Mouse (Mus musculus) small intestine, adult 2 months (tissue): Measurements from ENCODE around the gene Iba57. TPM values are rescaled to one million over a fixed set of nuclear protein-coding genes. Genes with fewer than 3 reads are reported as not detected.
A peak's percentile ranks its signal among the peaks of the same experiment; 100 is the strongest.

Experiments used
- H3K27ac ChIP-seq: fragments of 200-500 bp; 2 replicates; pipeline ENCODE4 v1.5.1; 2012; ENCODE audit warnings: low read depth, low read length, control low read depth, inconsistent platforms; ENCODE audit not compliant: insufficient read depth
- H3K27me3 ChIP-seq: fragments of 200-500 bp; 2 replicates; pipeline ENCODE4 v1.6.1; 2012; ENCODE audit warnings: mild to moderate bottlenecking, moderate library complexity, low read length, inconsistent platforms; ENCODE audit not compliant: control insufficient read depth, insufficient read depth
- H3K36me3 ChIP-seq: fragments of 200-500 bp; 2 replicates; pipeline ENCODE4 v1.6.1; 2012; ENCODE audit warnings: mild to moderate bottlenecking, low read length, control low read depth, inconsistent platforms; ENCODE audit not compliant: control insufficient read depth, insufficient read depth
- H3K4me1 ChIP-seq: fragments of 200-500 bp; 2 replicates; pipeline ENCODE4 v1.6.1; 2012; ENCODE audit warnings: low read length, inconsistent platforms, mixed read lengths; ENCODE audit not compliant: control insufficient read depth, insufficient read depth, insufficient read length
- H3K4me3 ChIP-seq: fragments of 200-500 bp; 2 replicates; pipeline ENCODE4 v1.5.1; 2012; ENCODE audit warnings: low read depth, mild to moderate bottlenecking, control low read depth, inconsistent platforms, low read length, moderate library complexity
- CTCF ChIP-seq: fragments of 200-500 bp; IDR thresholded peaks from 2 replicates; pipeline ENCODE4 v1.5.1; 2012; ENCODE audit warnings: low read depth, mild to moderate bottlenecking, control low read depth, inconsistent platforms, low read length, moderate library complexity, mixed read lengths; ENCODE audit not compliant: insufficient replicate concordance, insufficient read length; ENCODE audit errors: extremely low read depth
- POLR2A ChIP-seq: fragments of 200-500 bp; IDR thresholded peaks from 2 replicates; pipeline ENCODE4 v1.6.1; 2012; ENCODE audit warnings: low read depth, mild to moderate bottlenecking, control low read depth, inconsistent platforms, low read length, moderate library complexity
- WGBS: fragments of 180-500 bp; shearing (Covaris S2); methylation state at CpG from one replicate; pipeline ENCODE4 v1.1.7; 2018; 5-methylcytosine and 5-hydroxymethylcytosine counted together
- polyA plus RNA-seq: library from polyadenylated mRNA; depleted of rRNA; stranded (reverse); fragments of >200 nt; gene quantifications from 2 replicates; pipeline ENCODE4 v1.2.3, GENCODE M21; 2012

Gene Iba57
- polyA plus RNA-seq, 1 experiment, result 8.0 TPM

DNA sequence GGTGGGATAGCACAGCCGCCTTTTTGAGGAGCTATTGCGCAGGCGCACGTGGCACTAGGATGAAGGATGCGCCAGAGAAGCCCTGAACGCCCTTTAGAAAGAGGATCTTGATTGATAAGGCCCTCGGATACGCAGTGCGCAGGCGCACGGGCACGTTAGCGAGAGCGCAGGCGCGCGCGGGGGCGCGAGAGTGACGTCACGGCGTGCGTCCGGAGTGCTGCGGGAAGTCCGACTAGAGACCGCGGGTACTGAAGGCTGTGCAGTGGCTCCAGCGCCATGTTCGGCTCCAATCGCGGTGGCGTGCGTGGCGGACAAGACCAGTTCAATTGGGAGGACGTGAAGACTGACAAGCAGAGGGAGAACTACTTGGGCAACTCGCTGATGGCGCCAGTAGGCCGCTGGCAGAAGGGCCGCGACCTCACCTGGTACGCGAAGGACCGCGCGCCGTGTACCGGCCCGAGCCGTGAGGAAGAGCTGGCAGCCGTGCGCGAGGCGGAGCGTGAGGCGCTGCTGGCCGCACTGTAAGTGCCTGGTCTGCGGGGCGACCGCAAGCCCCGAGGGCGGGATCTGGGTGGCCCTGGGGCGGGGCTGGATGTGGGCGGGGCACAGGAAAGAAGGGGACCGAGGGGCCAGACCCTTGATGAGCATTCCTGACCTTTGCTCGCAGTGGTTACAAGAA is 44.8 kb upstream of the Iba57 start, which contains the start of gene 2310033P09Rik:
Gene 2310033P09Rik, plus strand, starts transcription at position 169 of the 679 bp plus-strand sequence.
- Histone ChIP-seq H3K36me3 (peaks cover 48% of the 10 kb centered on the region), H3K4me1 (peaks cover 10% of the 10 kb centered on the region), H3K27ac (peak within 1 kb of the TSS; percentile 97), H3K4me3 (peak within 1 kb of the TSS; percentile 89), H3K27me3 (no peaks in the 10 kb centered on the region)
- TF ChIP-seq POLR2A (peak; percentile 32; the same call in 1 of the 2 replicates), CTCF (no peak)
- under 1% methylated on average over 67 of the region's 67 CpGs for WGBS

DNA sequence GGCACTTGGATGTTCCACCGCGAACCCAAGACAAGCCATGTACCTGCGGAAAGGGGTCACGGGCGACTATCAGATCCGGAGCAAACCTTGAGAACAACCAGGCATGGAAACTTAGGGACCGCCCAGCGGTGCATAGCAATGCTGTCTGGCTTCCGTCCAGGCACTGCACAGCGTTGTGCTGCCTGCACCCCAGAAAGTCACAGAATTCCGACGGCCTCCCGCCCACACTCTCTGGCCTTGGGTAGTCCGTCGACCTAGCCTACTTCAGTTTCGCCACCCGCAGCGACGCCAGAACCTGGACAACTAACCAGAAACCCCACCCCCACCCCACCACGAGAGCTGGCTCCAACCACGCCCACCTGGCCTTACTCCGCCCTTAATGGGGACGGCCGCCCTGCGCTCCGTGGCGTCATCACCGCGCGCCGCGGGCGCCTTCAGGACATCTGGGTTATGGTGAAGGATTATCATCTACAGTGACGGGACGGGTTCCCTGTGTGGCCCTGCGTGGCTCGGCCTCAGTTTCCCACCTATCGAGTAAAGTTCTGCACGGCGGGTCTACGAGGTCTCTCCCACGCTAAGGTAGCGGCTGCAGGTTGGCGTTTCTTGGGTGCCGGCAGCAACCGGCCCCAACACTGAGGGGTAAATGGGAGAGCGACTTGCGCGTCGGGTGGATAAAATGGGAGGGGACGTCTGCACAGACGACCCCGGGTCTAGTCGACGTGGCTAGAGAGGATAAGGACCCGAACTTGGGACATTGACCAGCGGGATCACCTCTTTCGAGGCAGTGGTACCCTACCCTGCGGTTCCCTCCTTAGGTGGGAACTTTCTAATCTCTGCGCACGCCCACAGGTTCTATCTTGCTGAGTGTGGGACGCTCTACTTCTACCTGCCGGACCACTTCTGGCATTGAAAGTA is 38.8 kb upstream of the Iba57 start, which contains the start of gene Mrpl55:
Gene Mrpl55, plus strand, starts transcription at position 406 of the 915 bp plus-strand sequence.
- no peak for TF ChIP-seq CTCF
- TF ChIP-seq POLR2A, result peak; percentile 73; the same call in 1 of the 2 replicates
- Histone ChIP-seq H3K27me3 (no peaks in the 10 kb centered on the region), H3K4me1 (peaks cover 8% of the 10 kb centered on the region; the same call in 1 of the 2 replicates), H3K36me3 (peaks cover 18% of the 10 kb centered on the region), H3K4me3 (peak within 1 kb of the TSS; percentile 87), H3K27ac (peak within 1 kb of the TSS; percentile 74)
- WGBS, result under 1% methylated on average over 63 of the region's 63 CpGs

DNA sequence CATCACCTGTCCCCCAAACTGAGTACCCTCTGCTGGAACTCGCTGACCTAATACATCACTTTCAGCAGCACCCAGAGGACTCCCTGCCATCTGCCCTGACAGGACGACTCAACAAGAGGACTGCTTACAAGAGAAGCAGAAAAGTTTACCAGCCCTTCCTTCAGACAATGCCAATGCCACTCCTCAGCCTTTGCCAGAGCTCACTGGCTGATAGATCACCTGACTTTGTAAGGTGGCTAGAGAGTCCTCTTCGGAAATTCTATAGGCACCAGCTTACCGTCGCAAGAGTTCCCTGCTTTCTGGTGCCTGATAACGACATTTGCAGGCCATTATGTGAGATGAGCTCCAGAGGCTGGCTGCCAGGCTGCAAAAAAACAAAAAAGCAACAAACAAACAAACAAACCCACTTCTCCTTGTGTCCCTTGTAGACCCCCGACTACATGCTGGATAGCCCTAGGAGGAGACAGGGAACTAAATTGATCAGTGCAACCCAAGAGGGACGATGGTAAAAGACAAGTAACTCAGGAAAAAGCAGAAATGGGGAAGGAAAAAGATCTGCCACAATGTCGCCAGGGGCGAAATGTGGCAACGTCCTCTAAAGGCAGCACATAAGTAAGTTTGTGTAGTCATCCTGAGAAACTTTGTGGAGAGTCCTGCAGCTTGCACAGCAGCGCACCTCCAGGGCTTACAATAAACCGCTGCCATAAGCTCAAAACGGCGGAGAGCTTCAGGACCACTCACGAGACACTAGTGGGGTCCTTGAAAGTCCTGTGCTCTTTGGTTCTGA is 37.9 kb upstream of the Iba57 start:
- H3K4me3 ChIP-seq, result peak overlapping the region; percentile 87
- peaks cover 16% of the 10 kb centered on the region for H3K36me3 ChIP-seq
- no peaks in the 10 kb centered on the region for H3K27me3 ChIP-seq
- no peak for TF ChIP-seq POLR2A
- no peak for TF ChIP-seq CTCF
- H3K4me1 ChIP-seq, result peaks cover 8% of the 10 kb centered on the region; the same call in 1 of the 2 replicates
- WGBS, result 20% methylated on average over 16 of the region's 16 CpGs
- H3K27ac ChIP-seq, result peak overlapping the region; percentile 74; the same call in 1 of the 2 replicates

DNA sequence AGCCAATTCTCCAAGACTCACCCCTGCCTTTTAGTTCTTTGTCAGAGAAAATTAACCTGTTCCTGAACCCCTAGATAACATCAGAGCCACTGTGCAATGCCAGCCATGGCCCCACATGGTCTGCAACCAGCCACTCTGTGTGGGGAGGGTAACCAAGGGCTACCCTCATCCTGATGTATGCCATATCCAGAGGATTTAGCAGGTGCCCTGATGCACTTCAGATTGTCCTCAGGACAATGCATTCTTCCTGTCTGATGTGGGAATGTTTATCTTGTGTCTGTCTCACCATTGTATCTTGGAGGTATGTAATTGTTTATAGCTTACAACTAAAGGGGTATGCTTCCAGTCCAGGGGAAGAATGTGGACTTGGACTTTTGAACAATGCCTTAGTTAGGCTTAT is 32.7 kb upstream of the Iba57 start:
- no peaks in the 10 kb centered on the region for H3K36me3 ChIP-seq
- H3K27ac ChIP-seq, result no peak overlapping the region
- H3K4me1 ChIP-seq, result peaks cover 3% of the 10 kb centered on the region; the same call in 1 of the 2 replicates
- no peaks in the 10 kb centered on the region for H3K27me3 ChIP-seq
- TF ChIP-seq POLR2A (no peak), CTCF (no peak)
- H3K4me3 ChIP-seq, result no peak overlapping the region

DNA sequence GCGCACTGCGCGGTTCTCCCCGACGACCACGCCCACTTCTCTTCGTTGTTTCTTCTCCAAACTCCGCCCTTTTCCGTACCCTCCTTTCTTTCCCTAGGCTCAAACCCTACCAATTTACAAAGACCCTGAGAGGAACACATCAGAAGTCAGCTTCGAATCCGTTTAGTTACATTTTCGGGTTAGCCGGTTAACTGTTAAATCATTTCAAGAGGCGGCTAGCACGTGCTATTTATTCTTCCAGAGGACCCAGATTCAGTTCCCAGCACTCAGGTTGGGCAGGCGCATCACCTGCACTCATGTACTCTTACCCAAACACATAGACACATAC is 28.5 kb upstream of the Iba57 start, which contains the start of gene Guk1:
Gene Guk1, minus strand, starts transcription at position 154 of the 328 bp plus-strand sequence.
- peaks cover 11% of the 10 kb centered on the region for H3K4me1 ChIP-seq
- peak within 1 kb of the TSS; percentile 90 for H3K4me3 ChIP-seq
- WGBS, result 4% methylated on average over 16 of the region's 16 CpGs
- no peaks in the 10 kb centered on the region for H3K27me3 ChIP-seq
- H3K27ac ChIP-seq, result peak within 1 kb of the TSS; percentile 97
- TF ChIP-seq POLR2A (no peak), CTCF (no peak)
- H3K36me3 ChIP-seq, result no peaks in the 10 kb centered on the region

DNA sequence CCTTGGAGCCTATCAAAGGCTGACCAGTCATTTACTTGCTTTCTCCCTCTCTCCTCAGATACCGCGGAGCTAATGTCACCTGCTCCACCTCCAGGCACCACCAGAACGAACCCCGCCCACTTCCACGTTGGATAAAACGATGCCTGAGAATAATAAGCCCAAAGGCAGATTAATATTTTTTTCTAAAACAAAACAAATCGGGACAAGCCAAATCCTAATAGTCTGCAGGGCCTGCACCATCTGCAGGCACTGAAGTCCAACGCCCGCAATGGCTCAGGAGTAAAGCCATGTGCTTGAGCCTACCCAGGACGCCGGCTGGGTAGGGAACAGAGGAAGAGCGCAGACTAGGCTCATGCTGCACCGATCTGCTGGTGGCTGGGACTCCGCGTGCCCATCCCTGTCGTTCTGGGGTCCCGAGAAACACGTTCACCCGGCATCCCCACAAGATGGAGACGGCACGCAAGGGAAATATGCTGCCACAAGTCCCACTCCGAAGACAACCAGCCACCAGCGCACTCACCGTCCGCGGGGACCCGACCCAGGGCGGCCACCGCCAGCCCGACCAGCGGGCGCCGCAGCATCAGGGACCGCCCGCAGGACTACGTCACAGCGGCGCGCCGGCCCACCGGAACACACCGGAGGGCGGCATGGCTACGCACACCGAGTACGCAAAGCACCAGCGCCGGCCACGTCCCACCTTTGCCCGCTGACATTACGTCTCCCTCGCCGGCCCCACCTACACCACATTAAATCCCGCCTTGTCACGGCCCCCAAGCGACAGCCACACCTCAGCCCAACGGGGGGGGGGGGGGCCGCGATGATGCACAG is 27.9 kb upstream of the Iba57 start:
- Histone ChIP-seq H3K4me1 (peaks cover 16% of the 10 kb centered on the region), H3K27ac (peak overlapping the region; percentile 97), H3K4me3 (peak overlapping the region; percentile 90), H3K27me3 (no peaks in the 10 kb centered on the region), H3K36me3 (peaks cover 2% of the 10 kb centered on the region)
- WGBS, result under 1% methylated on average over 59 of the region's 59 CpGs
- peak; percentile 70 for TF ChIP-seq POLR2A
- no peak for TF ChIP-seq CTCF
